Mouse (Mus musculus): ENCODE data around the gene Tef. TPM values are rescaled to one million over a fixed set of nuclear protein-coding genes. Genes with fewer than 3 reads are reported as not detected.

Tef gene
- 61.6 and 63.8 TPM in 2 replicates for polyA plus RNA-seq (2012; rRNA removed)

GRCm38 (mm10) chr15:81802001-81802890 is at the start of gene Tef:
Gene Tef, plus strand, starts transcription at chr15:81802421.

GRCm38 (mm10) chr15:81858517-81859329 is 56.5 kb downstream of the Tef start, which contains the start of gene Tob2:
Gene Tob2, minus strand, starts transcription at chr15:81858796.

GRCm38 (mm10) chr15:81871604-81872261 is 69.5 kb downstream of the Tef start, which contains the start of gene Phf5a:
Gene Phf5a, minus strand, starts transcription at chr15:81871911.

GRCm38 (mm10) chr15:81872262-81873136 is 70.3 kb downstream of the Tef start, which contains the start of gene Aco2:
Gene Aco2, plus strand, starts transcription at chr15:81872309.

Other genes starting within 250 kb of the Tef start
- gene Ep300, start 217.1 kb upstream of the Tef start, polyA plus RNA-seq (2012; rRNA removed): 27.6 and 28.9 TPM in 2 replicates
- 15.9 and 17.1 TPM in 2 replicates for gene L3mbtl2, start 138.5 kb upstream of the Tef start, polyA plus RNA-seq (2012; rRNA removed)
- 8.5 and 15.1 TPM in 2 replicates for gene Chadl, start 105.1 kb upstream of the Tef start, polyA plus RNA-seq (2012; rRNA removed)
- gene Zc3h7b, start 57.4 kb upstream of the Tef start, polyA plus RNA-seq (2012; rRNA removed): 61.3 and 67.9 TPM in 2 replicates
- 33.3 and 36.8 TPM in 2 replicates for gene Rangap1, start 56.9 kb upstream of the Tef start, polyA plus RNA-seq (2012; rRNA removed)
- gene Tob2, start 56.4 kb downstream of the Tef start, polyA plus RNA-seq (2012; rRNA removed): 26.7 and 32.4 TPM in 2 replicates
- gene Phf5a, start 69.5 kb downstream of the Tef start, polyA plus RNA-seq (2012; rRNA removed): 42.5 and 42.6 TPM in 2 replicates
- gene Aco2, start 69.9 kb downstream of the Tef start, polyA plus RNA-seq (2012; rRNA removed): 206 and 228 TPM in 2 replicates
- 21.0 and 21.5 TPM in 2 replicates for gene Polr3h, start 123.8 kb downstream of the Tef start, polyA plus RNA-seq (2012; rRNA removed)
- 50.8 and 58.3 TPM in 2 replicates for gene Csdc2, start 134.3 kb downstream of the Tef start, polyA plus RNA-seq (2012; rRNA removed)
- 99.8 and 100 TPM in 2 replicates for gene Pmm1, start 158.5 kb downstream of the Tef start, polyA plus RNA-seq (2012; rRNA removed)
- gene 1700029P11Rik, start 178.1 kb downstream of the Tef start, polyA plus RNA-seq (2012; rRNA removed): 0.18 TPM in 1 of 2 replicates, not detected in the other
- gene Xrcc6, start 185.4 kb downstream of the Tef start, polyA plus RNA-seq (2012; rRNA removed): 17.3 and 19.2 TPM in 2 replicates
- gene Desi1, start 231.4 kb downstream of the Tef start, polyA plus RNA-seq (2012; rRNA removed): 30.1 and 30.3 TPM in 2 replicates
- 67.2 and 91.8 TPM in 2 replicates for gene Snu13, start 245.2 kb downstream of the Tef start, polyA plus RNA-seq (2012; rRNA removed)

All from ovary, adult 2 months (tissue).